Mouse (Mus musculus): ENCODE measurements around the gene Axdnd1.
"Not testable (repeated sequence)": the region's sequence is repeated elsewhere in the genome, so short reads cannot be mapped to it uniquely, and the experiment has no call there.

The Axdnd1 gene

GRCm38 (mm10) chr1:156323126-156323525 lies 97.8 kb downstream of the Axdnd1 start:
- DNase-seq: no peak

GRCm38 (mm10) chr1:156310630-156311029 lies 110.3 kb downstream of the Axdnd1 start, which contains the start of gene Nphs2:
Gene Nphs2, plus strand, starts transcription at chr1:156310727.
- no peak for DNase-seq

GRCm38 (mm10) chr1:156308595-156308994 lies 112.4 kb downstream of the Axdnd1 start:
- DNase-seq: no peak

GRCm38 (mm10) chr1:156302911-156303749 lies 117.8 kb downstream of the Axdnd1 start, which contains the start of gene Tdrd5:
Gene Tdrd5, minus strand, starts transcription at chr1:156303664.
- DNase-seq: peak; percentile 48

DNA sequence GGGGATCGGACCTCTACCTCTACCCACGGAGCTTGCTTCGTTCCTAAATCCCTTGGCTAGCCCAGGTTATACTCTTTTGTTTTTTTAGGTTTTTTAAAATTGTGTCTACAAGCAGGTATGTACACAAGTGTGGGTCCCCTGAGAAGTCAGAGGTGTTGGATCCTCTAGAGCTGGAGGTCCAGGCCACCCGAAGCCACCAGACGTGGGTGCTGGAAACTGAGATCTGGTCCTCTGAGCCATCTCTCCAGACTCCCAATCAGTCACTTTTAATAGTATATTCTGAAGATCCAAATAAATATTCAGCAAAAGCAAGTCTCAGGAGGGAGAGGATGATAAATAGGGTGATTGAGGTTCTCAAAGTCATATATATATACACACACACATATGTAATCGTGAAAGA lies 130.9 kb downstream of the Axdnd1 start:
- DNase-seq: no peak

GRCm38 (mm10) chr1:156289222-156289587 lies 131.8 kb downstream of the Axdnd1 start:
- not testable (repeated sequence) for DNase-seq

- no peak for DNase-seq
These were observed 132.3 kb downstream of the Axdnd1 start for GRCm38 (mm10) chr1:156288556-156289221.

DNA sequence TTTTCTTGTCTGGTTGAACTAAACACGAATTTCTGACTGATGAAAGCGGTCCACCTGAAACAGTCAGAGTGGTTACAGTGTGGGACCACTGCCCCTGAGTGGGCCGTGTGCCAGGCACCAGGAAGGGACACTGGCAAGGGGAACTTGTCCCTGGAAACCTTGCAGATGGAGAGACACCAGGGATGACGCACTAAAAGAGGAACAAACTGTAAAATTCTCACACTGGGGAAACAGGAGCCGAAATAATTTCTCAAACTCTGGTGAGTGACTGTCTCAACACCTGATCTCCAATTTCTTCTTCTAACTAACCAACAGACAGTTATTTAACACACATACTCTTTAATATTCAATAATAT lies 135.4 kb downstream of the Axdnd1 start:
- DNase-seq: no peak

GRCm38 (mm10) chr1:156284851-156285540 lies 136.0 kb downstream of the Axdnd1 start:
- DNase-seq: no peak

GRCm38 (mm10) chr1:156284207-156284606 lies 136.8 kb downstream of the Axdnd1 start:
- no peak for DNase-seq

- no peak for DNase-seq
These were observed 140.8 kb downstream of the Axdnd1 start for GRCm38 (mm10) chr1:156280131-156280530.

DNA sequence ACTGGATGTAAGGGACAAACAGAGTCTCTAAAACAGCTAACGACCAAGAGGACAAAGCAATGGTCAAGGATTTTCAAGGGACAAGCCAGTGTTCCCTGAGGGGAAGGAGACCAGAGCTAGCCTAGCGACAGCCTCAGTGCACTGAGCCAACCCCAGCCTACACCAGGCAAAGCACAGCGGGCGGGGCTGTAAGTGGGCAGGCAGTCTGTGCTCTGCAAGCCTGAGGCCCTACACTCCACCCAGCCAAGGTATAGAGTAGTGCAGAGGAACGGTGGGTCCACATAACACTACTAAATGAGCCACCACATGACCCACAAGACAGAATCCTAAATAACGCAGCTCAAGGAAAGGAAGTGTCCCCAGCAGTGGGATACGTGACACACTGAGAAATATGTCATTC lies 147.3 kb downstream of the Axdnd1 start:
- no peak for DNase-seq
